Mouse (Mus musculus) megakaryocyte, embryonic 14.5 days (primary cell): ENCODE measurements around the gene Nrp2.

Experiments
- FLI1 ChIP-seq: IDR thresholded peaks from 2 replicates; pipeline ENCODE4 v1.6.1; 2012; ENCODE audit warnings: low read length, inconsistent platforms, mixed read lengths
- GATA1 ChIP-seq: IDR thresholded peaks from 3 replicates; pipeline ENCODE4 v1.6.1; 2012; ENCODE audit warnings: mixed read lengths, low read length, inconsistent platforms, borderline replicate concordance

- TF ChIP-seq GATA1 = no peak
- TF ChIP-seq FLI1 = no peak
Observed at GRCm38 (mm10) chr1:62715692-62716091, 12.6 kb downstream of the Nrp2 start.
